Comparison of ENCODE assay signal across 9 mouse cellular contexts in genomic region chr8:122547815-122548214, GRCm38 (mm10). TPM values are rescaled to one million over a fixed set of nuclear protein-coding genes. Genes with fewer than 3 reads are reported as not detected.
DNase-seq lines count a peak whose midpoint lies in the region; ATAC-seq lines count a peak whose summit lies in the region.
"Had no signal": no experiment of that assay in that cellular context is flagged by ENCODE, and none has a peak within 500 bp of the region (broad histone marks: within the 10 kb centered on the region; RNA-seq: fewer than 3 reads in every experiment).

No protein-coding gene starts in this region.

- H3K36me3 ChIP-seq in hindbrain, embryonic 10.5 days: 0 out of 2 replicates have a peak, but pooled peaks cover 7% of the 10 kb centered on the region
- no peaks in the 10 kb centered on the region for H3K36me3 ChIP-seq in hindbrain, embryonic 14.5 days (replicated peaks; ENCODE audit: control insufficient read depth, insufficient read depth)
- no peaks in the 10 kb centered on the region for H3K36me3 ChIP-seq in forebrain, embryonic 11.5 days (ENCODE audit: control insufficient read depth, insufficient read depth, low read length)

- H3K4me2 ChIP-seq in hindbrain, embryonic 14.5 days (replicated peaks): no peak overlapping the region
- no peak overlapping the region for H3K4me2 ChIP-seq in forebrain, embryonic 11.5 days (ENCODE audit: low read depth, low read length, severe bottlenecking)

- peak overlapping the region; percentile 66 for H3K27ac ChIP-seq in hindbrain, embryonic 10.5 days
- no peak overlapping the region for H3K27ac ChIP-seq in hindbrain, embryonic 14.5 days
- H3K27ac ChIP-seq in forebrain, embryonic 11.5 days (ENCODE audit: low read depth, low read length): no peak overlapping the region

- 0 out of 2 replicates have a peak overlapping the region, but pooled peaks have one; percentile 11 for H3K4me3 ChIP-seq in hindbrain, embryonic 10.5 days
- H3K4me3 ChIP-seq in hindbrain, embryonic 14.5 days (replicated peaks; ENCODE audit: low read length): no peak overlapping the region
- no peak overlapping the region for H3K4me3 ChIP-seq in forebrain, embryonic 11.5 days (ENCODE audit: low read depth, low read length)

- no peaks in the 10 kb centered on the region for H3K9me3 ChIP-seq in hindbrain, embryonic 10.5 days
- H3K9me3 ChIP-seq in hindbrain, embryonic 14.5 days (ENCODE audit: control insufficient read depth, low read length): no peaks in the 10 kb centered on the region
- H3K9me3 ChIP-seq in forebrain, embryonic 11.5 days (ENCODE audit: control insufficient read depth, low read length): no peaks in the 10 kb centered on the region

- no peak for DNase-seq in hindbrain, embryonic 10.5 days (ENCODE audit: low spot score)
- DNase-seq in hindbrain, embryonic 14.5 days (ENCODE audit: low spot score): no peak
- DNase-seq in kidney, postnatal 4 days: peak; percentile 46 to 66
- DNase-seq in frontal cortex, postnatal 14 days (ENCODE audit: low spot score in 2 of 2): no peak
- no peak for DNase-seq in adrenal gland, adult 18-20 months (ENCODE audit: low spot score in 2 of 2)
- DNase-seq in forebrain, embryonic 11.5 days (ENCODE audit: low spot score): no peak

- ATAC-seq in hindbrain, embryonic 14.5 days (ENCODE audit: low FRiP score): no peak
- peak; percentile 43 for ATAC-seq in erythroblast, adult 5-6 weeks (replicated peaks; ENCODE audit: low FRiP score, poor library complexity, severe bottlenecking)
- peak; percentile 53 for ATAC-seq in megakaryocyte-erythroid progenitor cell, adult 5-6 weeks (replicated peaks; ENCODE audit: low FRiP score, low TSS enrichment, poor library complexity, severe bottlenecking)
- ATAC-seq in forebrain, embryonic 11.5 days (replicated peaks; ENCODE audit: low FRiP score): no peak
- ATAC-seq: Patski had no signal

- H3K27me3 ChIP-seq in hindbrain, embryonic 10.5 days (ENCODE audit: insufficient read depth, poor library complexity, severe bottlenecking): peaks cover 38% of the 10 kb centered on the region
- peaks cover 32% of the 10 kb centered on the region for H3K27me3 ChIP-seq in hindbrain, embryonic 14.5 days (ENCODE audit: control insufficient read depth, insufficient read depth, low read length)
- H3K27me3 ChIP-seq in forebrain, embryonic 11.5 days (ENCODE audit: control insufficient read depth, insufficient read depth, low read length): peaks cover 22% of the 10 kb centered on the region
- H3K27me3 ChIP-seq: Patski had no signal

- H3K4me1 ChIP-seq in hindbrain, embryonic 10.5 days (replicated peaks): peaks cover 53% of the 10 kb centered on the region
- 0 out of 2 replicates have a peak, but pooled peaks cover 8% of the 10 kb centered on the region for H3K4me1 ChIP-seq in hindbrain, embryonic 14.5 days (replicated peaks; ENCODE audit: control insufficient read depth, insufficient read depth, low read length)
- H3K4me1 ChIP-seq in forebrain, embryonic 11.5 days (replicated peaks; ENCODE audit: control insufficient read depth, insufficient read depth, low read length): peaks cover 4% of the 10 kb centered on the region; the same call in 1 of the 2 replicates

- H3K9ac ChIP-seq in hindbrain, embryonic 14.5 days: no peak overlapping the region
- H3K9ac ChIP-seq in forebrain, embryonic 11.5 days (ENCODE audit: low read length): no peak overlapping the region

- 33% methylated on average over 5 of the region's 5 CpGs for WGBS in hindbrain, embryonic 10.5 days
- WGBS in hindbrain, embryonic 14.5 days: 31% methylated on average over 5 of the region's 5 CpGs
- 39% methylated on average over 5 of the region's 5 CpGs for WGBS in forebrain, embryonic 11.5 days

RNA-seq across cellular contexts. Expression of gene Piezo1, which starts 3.3 kb away (rescaled TPM):
- polyA plus RNA-seq in hindbrain, embryonic 10.5 days (2016; fragmentation: Nextera tagmentation; extraction: Ambion mirVana): 6.5 and 9.2 TPM in 2 replicates
- 3.1 and 3.7 TPM in 2 replicates for polyA plus RNA-seq in hindbrain, embryonic 14.5 days (2014; fragmentation: Nextera tagmentation; extraction: Ambion mirVana)
- 12.1 and 17.1 TPM in 2 replicates for total RNA-seq in erythroblast, adult 5-6 weeks (2015; ENCODE audit: low replicate concordance)
- total RNA-seq in erythroblast, adult 5-6 weeks (2017; ENCODE audit: low replicate concordance): 14.7 and 23.0 TPM in 2 replicates
- 84.0 and 93.5 TPM in 2 replicates for total RNA-seq in megakaryocyte-erythroid progenitor cell, adult 5-6 weeks (2014; fragmentation: Nextera tagmentation)
- total RNA-seq in megakaryocyte-erythroid progenitor cell, adult 5-6 weeks (2017): 31.1 and 31.5 TPM in 2 replicates
- total RNA-seq in adrenal gland, adult 18-20 months (2021): 10 to 100 TPM; 14.1 to 28.4 TPM
- 5.8 and 5.9 TPM in 2 replicates for polyA plus RNA-seq in forebrain, embryonic 11.5 days (2014; fragmentation: Nextera tagmentation; extraction: Ambion mirVana)

RNA-seq across cellular contexts. Expression of gene Cdt1, which starts 20.0 kb away (rescaled TPM):
- 56.0 and 64.3 TPM in 2 replicates for polyA plus RNA-seq in hindbrain, embryonic 10.5 days (2016; fragmentation: Nextera tagmentation; extraction: Ambion mirVana)
- polyA plus RNA-seq in hindbrain, embryonic 14.5 days (2014; fragmentation: Nextera tagmentation; extraction: Ambion mirVana): 6.2 and 8.1 TPM in 2 replicates
- 16.1 and 24.2 TPM in 2 replicates for total RNA-seq in erythroblast, adult 5-6 weeks (2015; ENCODE audit: low replicate concordance)
- total RNA-seq in erythroblast, adult 5-6 weeks (2017; ENCODE audit: low replicate concordance): 38.2 and 47.5 TPM in 2 replicates
- total RNA-seq in megakaryocyte-erythroid progenitor cell, adult 5-6 weeks (2014; fragmentation: Nextera tagmentation): 133 and 150 TPM in 2 replicates
- 34.5 and 70.6 TPM in 2 replicates for total RNA-seq in megakaryocyte-erythroid progenitor cell, adult 5-6 weeks (2017)
- total RNA-seq in adrenal gland, adult 18-20 months (2021): 1 to 10 TPM; 4.7 to 4.9 TPM
- polyA plus RNA-seq in forebrain, embryonic 11.5 days (2014; fragmentation: Nextera tagmentation; extraction: Ambion mirVana): 57.9 and 59.6 TPM in 2 replicates

RNA-seq across cellular contexts. Expression of gene Aprt, which starts 28.9 kb away (rescaled TPM):
- 237 and 268 TPM in 2 replicates for polyA plus RNA-seq in hindbrain, embryonic 10.5 days (2016; fragmentation: Nextera tagmentation; extraction: Ambion mirVana)
- 183 and 187 TPM in 2 replicates for polyA plus RNA-seq in hindbrain, embryonic 14.5 days (2014; fragmentation: Nextera tagmentation; extraction: Ambion mirVana)
- 77.1 and 85.7 TPM in 2 replicates for total RNA-seq in erythroblast, adult 5-6 weeks (2015; ENCODE audit: low replicate concordance)
- 20.6 and 30.2 TPM in 2 replicates for total RNA-seq in erythroblast, adult 5-6 weeks (2017; ENCODE audit: low replicate concordance)
- 228 and 254 TPM in 2 replicates for total RNA-seq in megakaryocyte-erythroid progenitor cell, adult 5-6 weeks (2014; fragmentation: Nextera tagmentation)
- 55.1 and 106 TPM in 2 replicates for total RNA-seq in megakaryocyte-erythroid progenitor cell, adult 5-6 weeks (2017)
- 10 to 100 TPM; 71.3 to 71.7 TPM for total RNA-seq in adrenal gland, adult 18-20 months (2021)
- polyA plus RNA-seq in forebrain, embryonic 11.5 days (2014; fragmentation: Nextera tagmentation; extraction: Ambion mirVana): 235 and 251 TPM in 2 replicates

Comparison
In these comparisons a context has a peak if more than half of its experiments do, and no peak if none do; other contexts are left out.
1. DNase-seq: peak in kidney, postnatal 4 days (2 of 2); none in hindbrain, embryonic 10.5 days (single experiment), hindbrain, embryonic 14.5 days (single experiment), frontal cortex, postnatal 14 days (0 of 2), adrenal gland, adult 18-20 months (0 of 2) and forebrain, embryonic 11.5 days (single experiment).
2. ATAC-seq: peak in erythroblast, adult 5-6 weeks (single experiment) and megakaryocyte-erythroid progenitor cell, adult 5-6 weeks (single experiment); none in hindbrain, embryonic 14.5 days (single experiment) and forebrain, embryonic 11.5 days (single experiment).